Mouse (Mus musculus): ENCODE measurements around the gene Nol7. TPM values are rescaled to one million over a fixed set of nuclear protein-coding genes. Genes with fewer than 3 reads are reported as not detected.

Gene Nol7
- polyA plus RNA-seq, 1 experiment from 2014 or later, result 94.2 TPM

- 31% methylated on average over 7 of the region's 7 CpGs for WGBS (ENCODE audit: insufficient replicate concordance)
- DNase-seq, result no peak
These were observed 54.8 kb downstream of the Nol7 start for GRCm38 (mm10) chr13:43452843-43453605.

DNA sequence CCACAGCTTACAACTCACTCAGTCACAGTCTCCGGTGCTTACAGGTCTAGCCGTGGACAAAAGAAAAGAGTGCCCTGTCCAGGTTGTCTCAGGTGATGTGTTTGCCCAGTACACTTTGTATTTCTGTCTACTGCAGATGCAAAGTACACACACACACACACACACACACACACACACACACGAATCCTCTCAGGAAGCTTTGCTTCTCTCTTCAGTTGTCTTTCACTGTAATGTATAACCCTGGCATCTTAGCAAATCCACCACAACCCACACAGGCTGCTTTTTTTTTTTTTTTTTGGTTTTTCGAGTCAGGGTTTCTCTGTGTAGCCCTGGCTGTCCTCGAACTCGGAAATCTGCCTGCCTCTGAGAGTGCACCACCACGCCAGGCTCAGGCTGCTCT lies 56.2 kb downstream of the Nol7 start:
- no peak overlapping the region for H3K4me2 ChIP-seq (ENCODE audit: low read depth, low read length)
- TF ChIP-seq CTCF (IDR thresholded peaks at IDR 0.05; ENCODE audit: low read depth), result no peak
- no peak for TF ChIP-seq EP300 (IDR thresholded peaks at IDR 0.05; ENCODE audit: low read depth)
- no peak overlapping the region for H3K4me3 ChIP-seq (ENCODE audit: low read depth, low read length)
- no peak overlapping the region for H3K9ac ChIP-seq (replicated peaks)
- H3K27ac ChIP-seq (ENCODE audit: low read depth), result no peak overlapping the region
- H3K27me3 ChIP-seq (ENCODE audit: insufficient read depth, low read length), result no peaks in the 10 kb centered on the region
- no peaks in the 10 kb centered on the region for H3K9me3 ChIP-seq (ENCODE audit: low read length)
- DNase-seq (no peak), ATAC-seq (no peak)
- H3K4me1 ChIP-seq (ENCODE audit: insufficient read depth), result peaks cover 31% of the 10 kb centered on the region
- WGBS (ENCODE audit: insufficient replicate concordance), result 48% methylated on average over 7 of the region's 7 CpGs
- H3K36me3 ChIP-seq (replicated peaks; ENCODE audit: insufficient read depth, low read length), result no peaks in the 10 kb centered on the region; the same call in 1 of the 2 replicates

More at GRCm38 (mm10) chr13:43452843-43453605, 54.8 kb downstream of the Nol7 start:
- Histone ChIP-seq H3K36me3 (replicated peaks; ENCODE audit: insufficient read depth, low read length) (no peaks in the 10 kb centered on the region), H3K27ac (ENCODE audit: low read depth) (no peak overlapping the region), H3K4me1 (ENCODE audit: insufficient read depth) (peaks cover 31% of the 10 kb centered on the region), H3K27me3 (ENCODE audit: insufficient read depth, low read length) (no peaks in the 10 kb centered on the region), H3K9ac (replicated peaks) (no peak overlapping the region), H3K4me3 (ENCODE audit: low read depth, low read length) (no peak overlapping the region), H3K4me2 (ENCODE audit: low read depth, low read length) (no peak overlapping the region), H3K9me3 (ENCODE audit: low read length) (no peaks in the 10 kb centered on the region)
- TF ChIP-seq EP300 (IDR thresholded peaks at IDR 0.05; ENCODE audit: low read depth), result no peak
- TF ChIP-seq CTCF (IDR thresholded peaks at IDR 0.05; ENCODE audit: low read depth), result no peak
- ATAC-seq, result no peak

Other genes starting within 250 kb of the Nol7 start
- 11.7 and 12.9 TPM in 2 replicates for gene Tbc1d7, start 226.9 kb upstream of the Nol7 start, polyA plus RNA-seq (2015; fragmentation: Nextera tagmentation; extraction: Ambion mirVana)
- 0.58 and 0.81 TPM in 2 replicates for gene Gfod1, start 94.2 kb upstream of the Nol7 start, polyA plus RNA-seq (2015; fragmentation: Nextera tagmentation; extraction: Ambion mirVana)
- 8.8 and 8.9 TPM in 2 replicates for gene Sirt5, start 32.9 kb upstream of the Nol7 start, polyA plus RNA-seq (2015; fragmentation: Nextera tagmentation; extraction: Ambion mirVana)
- gene Ranbp9, start 82.9 kb downstream of the Nol7 start, polyA plus RNA-seq (2015; fragmentation: Nextera tagmentation; extraction: Ambion mirVana), result 3.0 and 4.6 TPM in 2 replicates
- 8.8 and 8.9 TPM in 2 replicates for gene Mcur1, start 161.8 kb downstream of the Nol7 start, polyA plus RNA-seq (2015; fragmentation: Nextera tagmentation; extraction: Ambion mirVana)
- not detected in 2 replicates for gene Rnf182, start 217.3 kb downstream of the Nol7 start, polyA plus RNA-seq (2015; fragmentation: Nextera tagmentation; extraction: Ambion mirVana)